Mouse (Mus musculus): ENCODE measurements around the gene Ltk.

The Ltk gene

DNA sequence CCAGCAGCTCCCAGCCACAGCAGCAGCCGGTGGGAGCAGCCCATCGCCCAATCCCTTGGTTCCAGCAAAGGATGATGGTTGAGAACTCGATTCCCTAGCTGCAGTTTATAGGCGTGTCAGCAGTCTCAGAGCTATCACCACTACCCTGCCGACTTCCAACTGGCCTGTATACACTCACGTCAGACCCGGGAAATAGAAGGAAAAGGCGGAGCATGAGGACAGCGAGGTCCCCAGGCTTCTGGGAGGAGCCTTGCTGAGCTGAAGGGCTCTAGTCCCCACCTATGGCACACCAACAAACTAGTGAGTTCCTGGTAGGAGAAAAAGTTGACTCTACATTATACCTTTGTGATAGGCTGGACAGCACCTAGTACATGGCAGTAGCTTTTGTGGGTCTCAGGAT, at the start of gene Ltk:
TSS of gene Ltk (minus strand) at position 181 of the 400 bp plus-strand sequence.
- peak; percentile 51 for DNase-seq (ENCODE audit: low read depth, low spot score)

DNA sequence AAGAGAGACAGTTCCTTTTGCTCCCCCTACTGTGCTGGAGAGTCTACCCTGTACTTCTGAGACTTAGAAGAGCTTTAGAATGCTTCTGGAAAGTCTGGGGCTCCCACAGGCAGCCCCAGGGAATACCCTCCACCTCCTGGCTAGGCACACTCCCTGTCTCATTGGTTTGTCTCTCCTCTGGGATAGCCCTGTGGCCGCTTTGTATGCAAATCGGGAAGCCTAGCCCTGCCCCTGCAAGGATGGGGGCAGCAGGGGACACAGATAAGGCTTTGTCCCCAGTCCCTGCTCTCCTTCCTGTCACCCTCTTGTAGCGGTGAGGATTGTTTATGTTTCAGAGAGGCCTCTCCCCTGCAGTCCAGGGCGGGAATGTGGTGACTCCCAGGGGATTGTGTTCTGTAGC, 48.6 kb upstream of the Ltk start:
- no peak for DNase-seq (ENCODE audit: low read depth, low spot score)

DNA sequence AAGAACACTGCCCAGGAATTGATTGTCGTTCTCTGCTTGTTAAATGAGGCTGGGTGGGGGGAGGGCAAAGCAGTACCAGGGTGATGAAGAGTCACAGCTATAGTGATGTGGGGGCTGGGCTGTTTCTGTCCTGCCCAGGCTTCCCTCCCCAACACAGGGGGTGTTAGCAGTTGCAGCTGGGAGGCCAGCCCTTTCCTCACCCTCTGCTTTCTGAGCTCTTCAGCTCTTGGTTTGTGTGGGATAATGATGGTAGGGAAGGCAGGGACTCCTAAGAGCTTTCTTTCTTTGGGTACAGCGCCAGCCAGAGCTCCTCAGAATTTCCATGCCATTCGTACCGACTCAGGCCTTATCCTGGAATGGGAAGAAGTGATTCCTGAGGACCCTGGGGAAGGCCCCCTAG, 48.2 kb upstream of the Ltk start:
- DNase-seq (ENCODE audit: low read depth, low spot score): no peak

DNA sequence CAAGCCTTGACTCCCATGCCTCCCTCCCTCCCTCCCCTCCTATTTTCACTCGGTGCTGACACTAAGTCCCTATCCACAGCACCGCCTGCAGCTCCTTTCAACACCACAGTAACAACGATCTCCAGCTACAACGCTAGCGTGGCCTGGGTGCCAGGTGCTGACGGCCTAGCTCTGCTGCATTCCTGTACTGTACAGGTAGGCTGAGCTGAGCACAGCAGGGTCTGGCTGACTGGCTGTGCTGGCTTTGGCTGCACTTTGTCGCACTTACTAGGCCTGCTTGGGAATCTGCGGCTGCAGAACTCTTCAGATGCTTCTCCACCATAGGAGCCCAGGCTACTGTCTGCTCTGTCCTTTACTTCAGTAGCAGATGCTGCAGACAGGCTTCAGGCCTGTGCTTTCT, 45.3 kb upstream of the Ltk start:
- no peak for DNase-seq (ENCODE audit: low read depth, low spot score)

DNA sequence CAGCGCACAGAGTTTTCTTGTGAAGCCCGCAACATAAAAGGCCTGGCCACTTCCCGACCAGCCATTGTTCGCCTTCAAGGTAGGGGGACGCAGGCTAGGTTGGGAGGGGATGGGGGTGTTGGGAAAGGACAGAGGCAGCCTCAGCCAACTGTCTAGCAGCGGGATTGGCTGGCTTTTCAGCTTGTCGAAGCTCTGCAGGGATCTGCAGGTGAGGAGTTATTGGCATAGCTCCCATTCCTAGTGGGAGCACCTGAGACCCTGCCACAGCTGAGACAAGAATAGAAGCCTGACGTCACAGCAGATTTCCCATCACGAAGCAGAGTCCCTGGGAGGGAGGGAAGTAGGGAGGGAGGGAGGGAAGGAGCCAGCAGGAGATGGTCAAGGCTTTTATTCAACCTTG, 44.5 kb upstream of the Ltk start:
- DNase-seq (ENCODE audit: low read depth, low spot score): no peak

DNA sequence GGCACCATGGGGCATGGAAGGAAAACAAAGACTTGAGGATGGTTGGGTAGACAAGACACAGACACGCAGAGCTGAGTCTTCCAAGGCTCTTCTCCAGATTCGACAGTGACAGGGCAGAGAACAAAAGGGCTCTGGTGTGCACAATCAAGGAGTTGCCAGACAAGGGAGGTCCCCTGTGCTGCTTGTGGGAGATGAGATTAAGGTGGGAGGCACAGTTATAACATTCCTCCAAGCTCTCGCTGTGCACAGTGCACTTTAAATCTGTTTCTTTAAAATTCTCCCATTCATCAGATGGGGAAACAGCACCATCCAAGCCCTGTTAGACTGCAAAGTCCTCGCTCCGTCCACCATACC, 44.0 kb upstream of the Ltk start:
- no peak for DNase-seq (ENCODE audit: low read depth, low spot score)

DNA sequence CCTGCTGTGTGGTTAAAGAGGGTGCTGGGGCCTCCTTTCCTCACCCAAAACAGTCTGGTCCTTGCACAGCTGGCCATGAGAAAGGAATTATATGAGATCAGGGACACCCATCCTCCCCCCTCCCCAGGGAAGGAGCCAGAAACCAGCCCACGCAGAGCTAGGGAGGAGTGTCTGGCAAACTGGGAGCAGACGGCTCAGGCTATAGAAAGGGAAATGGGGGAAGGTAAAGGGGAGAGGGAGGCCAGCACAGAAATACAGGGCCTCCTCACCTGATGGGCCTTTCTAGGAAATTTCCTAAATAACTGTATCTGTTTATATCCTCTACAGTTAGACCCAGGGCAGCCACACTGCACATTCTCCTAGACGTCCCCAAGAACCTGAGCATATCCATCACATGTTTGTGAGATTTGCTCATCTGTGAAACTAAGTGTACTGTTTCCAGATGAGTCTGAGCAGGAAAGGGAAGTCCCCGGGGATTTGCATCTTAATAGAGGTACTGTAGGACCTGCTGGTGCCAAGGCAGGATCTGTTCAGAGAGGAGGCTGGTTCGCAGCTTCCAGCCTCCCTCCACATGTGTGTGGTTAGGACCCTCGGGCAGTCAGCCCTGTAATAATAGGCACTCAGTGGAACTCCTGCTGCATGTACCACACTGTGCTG, 43.5 kb upstream of the Ltk start:
- peak; percentile 52 for DNase-seq (ENCODE audit: low read depth, low spot score)

DNA sequence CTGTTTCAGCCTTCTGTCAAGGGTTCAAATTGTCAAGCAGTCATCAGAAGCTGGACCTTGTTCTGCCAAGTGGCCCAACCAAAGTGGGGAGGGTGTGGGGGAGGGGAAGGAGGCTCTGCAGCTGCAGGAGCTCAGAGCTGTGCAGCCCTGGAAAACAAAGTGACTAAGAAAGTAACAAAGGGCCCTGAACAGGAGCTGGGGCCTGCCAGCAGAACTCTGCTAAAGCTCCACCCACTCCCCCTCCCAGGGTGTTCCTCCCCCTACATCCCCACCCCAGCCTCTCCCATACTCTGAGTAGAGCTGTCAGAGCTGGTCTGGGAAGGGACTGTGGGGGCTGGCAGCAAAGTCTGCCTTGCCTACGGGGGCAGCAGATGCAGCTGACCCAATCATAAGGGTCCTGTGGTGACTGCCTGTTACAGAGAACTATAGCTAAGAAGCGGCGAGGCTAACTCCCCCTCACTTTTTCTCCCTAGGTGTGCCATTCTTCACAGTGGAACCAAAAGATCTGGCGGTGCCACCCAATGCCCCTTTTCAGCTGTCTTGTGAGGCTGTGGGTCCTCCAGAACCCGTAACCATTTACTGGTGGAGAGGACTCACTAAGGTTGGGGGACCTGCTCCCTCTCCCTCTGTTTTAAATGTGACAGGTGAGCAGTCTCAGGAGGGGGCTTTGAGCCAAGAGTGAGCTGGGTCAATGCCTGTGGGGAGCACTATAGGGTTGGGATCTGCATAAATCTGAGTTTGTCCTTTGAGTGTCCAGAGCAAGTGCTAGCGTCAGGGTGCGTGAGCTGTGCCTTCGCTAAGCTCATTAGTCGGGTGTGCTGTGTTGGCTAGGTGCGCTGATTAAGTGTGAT, 42.8 kb upstream of the Ltk start:
- peak; percentile 85 for DNase-seq (ENCODE audit: low read depth, low spot score)

DNA sequence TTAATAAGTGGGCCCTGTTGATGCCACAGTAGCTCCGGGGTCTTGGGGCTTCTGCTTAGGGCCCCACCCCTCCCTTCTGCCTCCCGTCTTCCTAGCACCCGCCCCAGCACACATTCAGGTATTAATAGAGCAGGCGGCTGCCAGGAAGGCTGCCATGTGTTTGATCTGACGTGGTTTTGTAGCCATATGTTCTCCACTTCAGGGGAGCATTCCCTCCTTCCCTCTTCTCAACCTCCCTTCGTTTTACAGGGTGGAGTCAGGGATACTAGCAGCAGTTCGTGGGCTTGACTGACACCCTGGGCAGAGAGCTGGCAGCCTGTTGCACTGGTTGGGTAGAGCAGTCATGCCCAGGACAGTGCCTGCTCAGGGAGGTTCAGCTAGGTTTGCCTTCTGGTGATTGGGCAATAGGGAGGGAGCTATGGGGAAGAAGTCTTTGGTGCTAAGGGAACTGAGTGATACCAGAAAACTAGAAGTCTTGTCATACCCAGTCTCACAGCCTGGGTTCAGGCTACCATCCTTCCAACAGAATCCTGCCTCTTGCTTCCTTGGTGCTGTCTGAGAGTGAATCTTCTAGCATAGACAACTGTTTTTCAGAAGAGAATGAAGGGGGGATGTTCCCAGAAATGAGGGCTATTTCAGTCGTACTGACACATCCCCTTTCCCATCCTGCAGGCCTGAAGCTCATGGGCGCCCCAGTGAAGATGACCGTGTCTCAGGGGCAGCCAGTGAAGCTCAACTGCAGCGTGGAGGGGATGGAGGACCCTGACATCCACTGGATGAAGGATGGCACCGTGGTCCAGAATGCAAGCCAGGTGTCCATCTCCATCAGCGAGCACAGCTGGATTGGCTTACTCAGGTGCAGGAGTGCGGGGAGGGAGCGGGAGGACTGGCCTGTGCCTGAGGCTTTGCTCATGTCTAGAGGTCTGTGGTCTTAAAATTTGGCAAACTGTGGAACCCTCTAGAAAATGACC, 40.9 kb upstream of the Ltk start:
- no peak for DNase-seq (ENCODE audit: low read depth, low spot score)

DNA sequence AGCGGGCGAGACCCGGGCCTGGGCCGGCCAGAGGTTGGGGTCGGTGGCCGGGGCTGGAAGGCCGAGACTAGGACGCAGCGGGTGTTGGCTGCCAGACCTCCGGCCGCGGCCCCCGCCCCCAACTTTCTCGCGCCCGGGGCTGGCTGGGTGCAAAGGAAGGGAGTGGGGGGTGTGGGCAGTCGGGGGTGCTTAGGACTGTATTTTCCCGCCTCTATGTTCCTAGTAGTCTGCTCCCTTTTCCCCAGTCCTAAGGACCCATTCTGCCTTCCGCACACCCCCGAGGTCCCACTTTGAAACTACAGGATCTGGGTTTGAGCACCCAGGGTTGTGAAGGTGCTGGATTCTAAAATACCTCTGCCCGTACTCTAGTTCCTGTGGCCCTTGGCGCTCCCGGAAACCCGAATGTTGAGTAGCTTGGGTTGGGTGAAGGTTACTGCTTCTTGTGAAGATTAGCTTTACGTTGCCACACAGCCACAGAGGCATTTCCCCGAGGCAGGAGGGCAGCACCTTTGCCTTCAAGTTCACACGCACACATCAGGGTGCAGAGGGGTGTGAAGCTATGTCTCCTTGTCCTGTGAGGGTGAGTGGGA, 39.8 kb upstream of the Ltk start:
- DNase-seq (ENCODE audit: low read depth, low spot score): peak; percentile 39

DNA sequence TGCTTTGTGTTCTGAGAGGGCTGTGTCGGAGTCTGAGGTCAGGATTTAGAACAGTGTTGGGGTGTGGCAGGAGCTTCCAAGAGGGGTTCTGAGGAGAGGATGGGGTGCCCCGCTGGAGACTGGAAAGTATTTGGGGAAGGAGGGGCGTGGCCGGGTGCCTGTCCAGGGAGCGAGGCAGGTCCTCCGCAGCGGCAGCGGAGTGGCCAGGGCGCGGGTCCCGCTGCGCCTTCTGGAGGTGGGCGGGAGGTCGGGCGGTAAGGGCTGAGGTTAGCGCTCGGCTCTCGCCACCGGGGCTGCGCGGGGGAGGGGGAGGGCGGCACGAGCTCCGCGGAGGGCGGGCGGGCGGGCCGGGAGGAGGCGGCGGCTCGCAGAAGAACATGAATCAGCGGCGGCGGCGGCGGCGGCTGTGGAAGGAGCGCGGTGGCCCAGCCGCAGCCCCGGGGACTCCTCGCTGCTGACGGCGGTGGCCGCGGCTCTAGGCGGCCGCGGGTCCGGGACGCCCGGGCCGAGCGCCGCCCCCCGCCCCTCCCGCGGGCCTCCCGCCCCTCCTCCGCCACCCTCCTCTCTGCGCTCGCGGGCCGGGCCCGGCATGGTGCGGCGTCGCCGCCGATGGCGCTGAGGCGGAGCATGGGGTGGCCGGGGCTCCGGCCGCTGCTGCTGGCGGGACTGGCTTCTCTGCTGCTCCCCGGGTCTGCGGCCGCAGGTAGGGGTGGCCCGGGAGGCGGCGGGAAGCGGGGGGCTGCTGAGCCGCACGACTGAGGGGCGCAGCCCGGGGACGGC, 39.1 kb upstream of the Ltk start:
- peak; percentile 32 for DNase-seq (ENCODE audit: low read depth, low spot score)

DNA sequence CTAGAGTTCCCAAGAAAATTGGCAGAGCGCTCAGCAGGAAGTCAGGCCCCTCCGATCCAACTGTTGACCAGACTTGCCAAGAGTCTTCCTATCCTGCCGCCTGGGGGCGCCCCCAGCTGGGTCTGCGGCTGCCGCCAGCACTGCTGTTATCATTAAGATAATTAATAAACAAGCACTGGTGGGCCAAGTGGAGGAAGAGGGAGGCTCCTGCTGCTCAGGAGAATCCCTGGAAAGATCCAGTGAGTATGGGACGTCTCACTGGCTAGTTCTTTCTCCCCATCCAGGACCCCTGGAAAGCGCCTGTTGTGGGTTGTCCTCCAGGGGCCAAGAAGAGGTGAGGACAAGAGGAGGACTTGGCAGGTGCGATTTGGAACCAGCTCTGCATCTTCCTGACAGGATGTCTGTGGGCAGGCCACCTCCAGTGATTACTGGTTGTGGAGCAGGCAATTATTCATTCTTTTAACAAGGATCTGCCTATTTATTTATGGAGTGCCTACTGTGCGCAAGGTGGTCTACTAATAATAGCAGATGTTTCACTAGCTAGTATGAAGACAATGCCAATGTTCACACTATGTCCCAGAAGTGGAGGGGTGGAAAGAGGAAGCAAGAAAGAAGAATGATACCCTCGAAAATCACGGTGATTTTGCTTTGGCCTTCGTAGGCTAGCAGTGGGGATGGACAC, 38.2 kb upstream of the Ltk start:
- peak; percentile 62 for DNase-seq (ENCODE audit: low read depth, low spot score)

DNA sequence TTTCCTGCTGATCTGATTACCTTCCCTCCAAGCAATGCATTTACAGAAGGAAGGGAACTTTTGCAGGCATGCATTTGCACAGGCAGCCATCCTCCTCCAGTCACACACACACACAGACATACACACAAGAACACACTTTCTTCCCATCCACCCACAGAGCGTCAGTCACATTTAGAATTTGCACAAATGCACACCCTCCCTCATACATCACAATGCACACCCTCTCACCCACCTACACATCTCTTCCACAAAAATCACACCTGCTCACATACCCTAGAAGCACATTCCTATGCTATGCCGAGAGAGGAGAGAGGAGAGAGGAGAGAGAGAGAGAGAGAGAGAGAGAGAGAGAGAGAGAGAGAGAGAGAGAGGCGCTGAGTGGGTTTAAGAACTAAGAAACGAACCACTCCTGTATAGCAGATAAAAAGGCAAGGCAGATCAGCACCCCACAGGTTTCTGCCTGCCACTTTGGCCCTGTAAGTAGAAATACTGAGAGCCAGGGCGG, 37.1 kb upstream of the Ltk start, which contains the start of gene Tyro3:
TSS of gene Tyro3 (plus strand) at position 455 of the 505 bp plus-strand sequence.
- DNase-seq (ENCODE audit: low read depth, low spot score): no peak

DNA sequence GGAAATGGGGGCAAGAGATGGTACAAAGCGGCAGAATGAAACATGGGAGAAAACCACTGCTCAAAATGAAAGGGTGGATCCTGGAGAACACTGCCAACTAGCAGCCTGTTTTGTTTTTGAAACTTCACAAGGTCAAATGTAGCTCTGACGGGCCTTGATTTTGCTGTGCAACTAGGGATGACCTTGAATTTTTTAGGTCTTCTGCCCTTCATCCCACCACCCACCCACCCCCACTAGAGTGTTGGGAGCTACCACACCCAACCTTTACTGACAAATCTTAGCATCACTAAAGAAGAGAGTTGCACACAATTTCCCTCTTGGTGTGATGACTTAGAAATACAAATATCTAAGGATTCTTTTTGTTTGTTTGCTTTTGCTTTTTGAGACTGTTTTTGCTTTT, 29.8 kb upstream of the Ltk start:
- DNase-seq (ENCODE audit: low read depth, low spot score): peak; percentile 90

DNA sequence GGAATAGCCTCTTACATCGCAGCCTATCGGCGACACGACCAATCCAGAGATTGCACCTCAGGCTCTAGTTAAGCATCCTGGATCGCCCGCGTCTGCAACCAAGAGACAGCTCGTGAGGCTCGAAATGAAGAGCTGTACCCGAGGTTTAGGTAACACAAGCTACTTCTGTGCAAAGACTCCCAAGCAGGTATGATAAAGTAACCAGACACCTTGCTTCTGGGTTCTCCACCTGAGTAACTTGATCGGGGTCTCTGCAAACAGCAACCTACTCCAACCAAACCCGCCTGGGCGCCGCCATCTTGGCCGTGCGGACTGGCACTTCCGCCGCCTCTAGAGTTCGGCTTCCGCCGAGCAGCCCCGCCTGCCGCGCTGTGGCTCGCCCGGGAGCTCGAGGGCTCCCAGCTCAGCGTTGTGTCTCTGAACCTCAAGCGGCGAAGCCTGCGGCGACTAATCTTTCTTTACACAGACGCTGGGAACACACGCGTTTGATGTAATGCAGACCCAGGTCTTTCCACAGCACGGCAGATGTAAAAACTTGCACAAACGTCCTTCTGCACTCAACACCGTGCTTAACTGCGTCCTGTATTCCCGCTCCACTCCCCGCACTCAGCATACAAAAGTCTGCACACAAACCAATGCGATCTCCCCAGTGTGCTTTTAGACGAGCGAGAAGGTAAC, 27.1 kb upstream of the Ltk start, which contains the start of gene Rpap1:
TSS of gene Rpap1 (minus strand) at position 332 of the 678 bp plus-strand sequence.
- peak; percentile 71 for DNase-seq (ENCODE audit: low read depth, low spot score)

DNA sequence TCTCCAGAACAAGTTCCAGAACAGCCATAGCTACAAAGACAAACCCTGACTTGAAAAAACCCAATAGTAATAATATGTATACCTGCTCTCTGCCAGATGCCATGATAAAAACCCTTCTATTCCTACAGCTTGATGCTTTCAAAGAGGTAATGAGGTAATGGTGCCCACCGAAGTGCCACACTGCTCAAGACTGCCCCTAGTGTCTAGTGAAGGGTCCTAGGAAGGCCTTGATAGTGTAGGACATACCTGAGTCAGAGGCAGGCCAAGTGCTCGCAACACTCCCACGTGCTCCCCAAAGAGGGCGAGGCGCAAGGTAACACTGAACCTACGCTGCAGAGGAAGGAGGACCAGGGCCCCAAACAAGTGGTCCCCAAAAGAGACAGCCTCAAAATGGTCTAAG, 7.0 kb upstream of the Ltk start:
- DNase-seq (ENCODE audit: low read depth, low spot score): peak; percentile 73

DNA sequence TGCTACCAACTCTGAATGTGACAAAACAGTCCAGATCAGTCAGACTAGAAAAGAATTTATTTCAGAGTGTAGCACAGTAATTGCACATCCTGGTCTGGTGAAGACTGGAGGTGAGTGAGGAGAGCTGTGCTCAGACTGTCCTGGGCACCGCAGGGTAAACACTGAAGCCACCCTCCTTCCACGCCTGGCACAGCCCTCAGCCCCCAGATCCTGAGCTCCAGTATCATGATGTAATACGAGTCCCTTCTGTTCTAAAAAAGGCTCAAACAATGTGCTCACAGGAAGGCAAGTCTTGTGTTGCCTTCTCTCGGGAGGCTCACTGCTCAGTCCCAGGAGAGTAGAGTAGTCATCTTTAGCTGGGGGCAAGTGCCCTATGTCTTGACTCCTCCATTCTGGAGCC, 3.7 kb upstream of the Ltk start:
- DNase-seq (ENCODE audit: low read depth, low spot score): no peak

DNA sequence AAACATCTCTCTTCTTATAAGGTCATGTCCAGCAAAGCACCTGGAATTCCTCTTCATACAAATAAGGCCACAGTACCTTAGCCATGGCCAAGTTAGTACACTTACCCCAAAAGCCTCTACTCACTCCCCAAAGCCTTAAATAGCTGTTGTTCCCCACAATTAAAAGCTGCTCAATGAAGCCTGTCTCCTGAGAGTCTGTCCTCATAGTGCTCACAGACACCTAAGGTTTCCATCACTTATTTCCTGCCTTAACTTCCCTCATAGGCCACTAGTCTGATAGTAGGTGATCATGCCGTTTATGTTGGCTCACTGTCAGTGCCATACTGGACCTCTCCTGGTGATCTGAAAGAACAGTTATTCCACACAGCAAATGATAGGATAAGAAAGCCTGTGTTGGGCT, 2.0 kb upstream of the Ltk start:
- DNase-seq (ENCODE audit: low read depth, low spot score): no peak

Data from ES-CJ7 (cell line).